Mouse (Mus musculus): Measurements from ENCODE around the gene Adgrl3. TPM values are rescaled to one million over a fixed set of nuclear protein-coding genes. Genes with fewer than 3 reads are reported as not detected.

The Adgrl3 gene
- polyA plus RNA-seq, 1 experiment from 2014 or later = 11.9 TPM

GRCm38 (mm10) chr5:81676896-81677295, 657.0 kb downstream of the Adgrl3 start:
- H3K4me1 ChIP-seq = peaks cover 3% of the 10 kb centered on the region; the same call in 1 of the 2 replicates
- 95% methylated on average over 1 of the region's 1 CpGs for WGBS
- no peak for DNase-seq (ENCODE audit: low spot score)
- H3K27ac ChIP-seq (replicated peaks) = no peak overlapping the region
- no peaks in the 10 kb centered on the region for H3K36me3 ChIP-seq (replicated peaks)
- no peaks in the 10 kb centered on the region for H3K27me3 ChIP-seq (replicated peaks; ENCODE audit: low read depth, poor library complexity, severe bottlenecking)
- no peak overlapping the region for H3K4me3 ChIP-seq
- no peaks in the 10 kb centered on the region for H3K9me3 ChIP-seq

GRCm38 (mm10) chr5:81686206-81686605, 666.3 kb downstream of the Adgrl3 start:
- no peaks in the 10 kb centered on the region for H3K36me3 ChIP-seq (replicated peaks)
- DNase-seq (ENCODE audit: low spot score) = no peak
- no peaks in the 10 kb centered on the region for H3K27me3 ChIP-seq (replicated peaks; ENCODE audit: low read depth, poor library complexity, severe bottlenecking)
- 86% methylated on average over 3 of the region's 3 CpGs for WGBS
- H3K27ac ChIP-seq (replicated peaks) = no peak overlapping the region
- H3K4me3 ChIP-seq = no peak overlapping the region
- no peaks in the 10 kb centered on the region for H3K4me1 ChIP-seq
- H3K9me3 ChIP-seq = no peaks in the 10 kb centered on the region

GRCm38 (mm10) chr5:81686845-81687244, 666.9 kb downstream of the Adgrl3 start:
- Histone ChIP-seq H3K36me3 (replicated peaks) (no peaks in the 10 kb centered on the region), H3K27me3 (replicated peaks; ENCODE audit: low read depth, poor library complexity, severe bottlenecking) (no peaks in the 10 kb centered on the region), H3K4me1 (no peaks in the 10 kb centered on the region), H3K9me3 (no peaks in the 10 kb centered on the region), H3K27ac (replicated peaks) (no peak overlapping the region), H3K4me3 (no peak overlapping the region)
- WGBS = 85% methylated on average over 4 of the region's 4 CpGs
- DNase-seq (ENCODE audit: low spot score) = no peak

- Histone ChIP-seq H3K27ac (replicated peaks) (no peak overlapping the region), H3K27me3 (replicated peaks; ENCODE audit: low read depth, poor library complexity, severe bottlenecking) (no peaks in the 10 kb centered on the region), H3K4me3 (no peak overlapping the region), H3K36me3 (replicated peaks) (no peaks in the 10 kb centered on the region), H3K4me1 (no peaks in the 10 kb centered on the region), H3K9me3 (no peaks in the 10 kb centered on the region)
- DNase-seq (ENCODE audit: low spot score) = no peak
- WGBS = 82% methylated on average over 3 of the region's 3 CpGs
These were observed 709.7 kb downstream of the Adgrl3 start for GRCm38 (mm10) chr5:81729620-81730019.

GRCm38 (mm10) chr5:81736008-81736407, 716.1 kb downstream of the Adgrl3 start:
- no peak overlapping the region for H3K27ac ChIP-seq (replicated peaks)
- no peaks in the 10 kb centered on the region for H3K9me3 ChIP-seq
- WGBS = 79% methylated on average over 3 of the region's 3 CpGs
- H3K27me3 ChIP-seq (replicated peaks; ENCODE audit: low read depth, poor library complexity, severe bottlenecking) = no peaks in the 10 kb centered on the region
- no peaks in the 10 kb centered on the region for H3K4me1 ChIP-seq
- no peaks in the 10 kb centered on the region for H3K36me3 ChIP-seq (replicated peaks)
- no peak overlapping the region for H3K4me3 ChIP-seq
- DNase-seq (ENCODE audit: low spot score) = no peak

GRCm38 (mm10) chr5:81738286-81739032, 718.5 kb downstream of the Adgrl3 start:
- H3K36me3 ChIP-seq (replicated peaks) = no peaks in the 10 kb centered on the region
- no peak overlapping the region for H3K4me3 ChIP-seq
- DNase-seq (ENCODE audit: low spot score) = no peak
- no peaks in the 10 kb centered on the region for H3K27me3 ChIP-seq (replicated peaks; ENCODE audit: low read depth, poor library complexity, severe bottlenecking)
- no peaks in the 10 kb centered on the region for H3K9me3 ChIP-seq
- H3K4me1 ChIP-seq = no peaks in the 10 kb centered on the region
- WGBS = 69% methylated on average over 3 of the region's 3 CpGs
- H3K27ac ChIP-seq (replicated peaks) = no peak overlapping the region

GRCm38 (mm10) chr5:81752426-81752825, 732.5 kb downstream of the Adgrl3 start:
- H3K36me3 ChIP-seq (replicated peaks) = no peaks in the 10 kb centered on the region
- H3K27ac ChIP-seq (replicated peaks) = no peak overlapping the region
- H3K9me3 ChIP-seq = no peaks in the 10 kb centered on the region
- no peak overlapping the region for H3K4me3 ChIP-seq
- no peaks in the 10 kb centered on the region for H3K4me1 ChIP-seq
- WGBS = 95% methylated on average over 3 of the region's 3 CpGs
- H3K27me3 ChIP-seq (replicated peaks; ENCODE audit: low read depth, poor library complexity, severe bottlenecking) = no peaks in the 10 kb centered on the region
- DNase-seq (ENCODE audit: low spot score) = no peak

GRCm38 (mm10) chr5:81755711-81756110, 735.8 kb downstream of the Adgrl3 start:
- Histone ChIP-seq H3K4me3 (no peak overlapping the region), H3K36me3 (replicated peaks) (no peaks in the 10 kb centered on the region), H3K4me1 (no peaks in the 10 kb centered on the region), H3K27me3 (replicated peaks; ENCODE audit: low read depth, poor library complexity, severe bottlenecking) (no peaks in the 10 kb centered on the region), H3K27ac (replicated peaks) (no peak overlapping the region), H3K9me3 (no peaks in the 10 kb centered on the region)
- WGBS = 85% methylated on average over 2 of the region's 2 CpGs
- DNase-seq (ENCODE audit: low spot score) = no peak

- Histone ChIP-seq H3K27me3 (replicated peaks; ENCODE audit: low read depth, poor library complexity, severe bottlenecking) (no peaks in the 10 kb centered on the region), H3K36me3 (replicated peaks) (no peaks in the 10 kb centered on the region), H3K4me3 (no peak overlapping the region), H3K9me3 (no peaks in the 10 kb centered on the region), H3K4me1 (no peaks in the 10 kb centered on the region), H3K27ac (replicated peaks) (no peak overlapping the region)
- 88% methylated on average over 7 of the region's 7 CpGs for WGBS
- DNase-seq (ENCODE audit: low spot score) = no peak
These were observed 737.3 kb downstream of the Adgrl3 start for GRCm38 (mm10) chr5:81757093-81757725.

- DNase-seq (ENCODE audit: low spot score) = no peak
- Histone ChIP-seq H3K27ac (replicated peaks) (no peak overlapping the region), H3K27me3 (replicated peaks; ENCODE audit: low read depth, poor library complexity, severe bottlenecking) (no peaks in the 10 kb centered on the region), H3K36me3 (replicated peaks) (no peaks in the 10 kb centered on the region), H3K9me3 (no peaks in the 10 kb centered on the region), H3K4me1 (no peaks in the 10 kb centered on the region), H3K4me3 (no peak overlapping the region)
- WGBS = 88% methylated on average over 5 of the region's 5 CpGs
These were observed 756.3 kb downstream of the Adgrl3 start for GRCm38 (mm10) chr5:81776234-81776633.

GRCm38 (mm10) chr5:81776746-81777145, 756.8 kb downstream of the Adgrl3 start:
- DNase-seq (ENCODE audit: low spot score) = no peak
- H3K4me1 ChIP-seq = no peaks in the 10 kb centered on the region
- H3K9me3 ChIP-seq = no peaks in the 10 kb centered on the region
- H3K27me3 ChIP-seq (replicated peaks; ENCODE audit: low read depth, poor library complexity, severe bottlenecking) = no peaks in the 10 kb centered on the region
- H3K36me3 ChIP-seq (replicated peaks) = no peaks in the 10 kb centered on the region
- WGBS = 73% methylated on average over 5 of the region's 5 CpGs
- no peak overlapping the region for H3K4me3 ChIP-seq
- no peak overlapping the region for H3K27ac ChIP-seq (replicated peaks)

GRCm38 (mm10) chr5:81784770-81785169, 764.8 kb downstream of the Adgrl3 start:
- H3K36me3 ChIP-seq (replicated peaks) = no peaks in the 10 kb centered on the region
- no peaks in the 10 kb centered on the region for H3K9me3 ChIP-seq
- no peak overlapping the region for H3K27ac ChIP-seq (replicated peaks)
- no peaks in the 10 kb centered on the region for H3K4me1 ChIP-seq
- H3K27me3 ChIP-seq (replicated peaks; ENCODE audit: low read depth, poor library complexity, severe bottlenecking) = no peaks in the 10 kb centered on the region
- no peak overlapping the region for H3K4me3 ChIP-seq
- DNase-seq (ENCODE audit: low spot score) = no peak
- 80% methylated on average over 8 of the region's 8 CpGs for WGBS

- H3K36me3 ChIP-seq (replicated peaks) = peaks cover 7% of the 10 kb centered on the region
- no peak overlapping the region for H3K4me3 ChIP-seq
- 0 out of 2 replicates have a peak, but pooled peaks cover 4% of the 10 kb centered on the region for H3K9me3 ChIP-seq
- no peak for DNase-seq (ENCODE audit: low spot score)
- H3K27me3 ChIP-seq (replicated peaks; ENCODE audit: low read depth, poor library complexity, severe bottlenecking) = no peaks in the 10 kb centered on the region
- WGBS = 89% methylated on average over 1 of the region's 1 CpGs
- H3K27ac ChIP-seq (replicated peaks) = no peak overlapping the region
- no peaks in the 10 kb centered on the region for H3K4me1 ChIP-seq
These were observed 770.8 kb downstream of the Adgrl3 start for GRCm38 (mm10) chr5:81790710-81791109.
